Mouse (Mus musculus) testis, adult 2 months (tissue): ENCODE measurements at regions not wholly inside any gene's neighbourhood (a gene's known extent, or its start where the extent isn't known, plus 50 kb on each side); places are given as distances from the start of the nearest gene placed in this dataset.

Experiments
- CTCF ChIP-seq: fragments of 200-500 bp; IDR thresholded peaks from 2 replicates; pipeline ENCODE4 v1.5.1; 2012; ENCODE audit warnings: low read depth, mild to moderate bottlenecking, inconsistent platforms, low read length, moderate library complexity; ENCODE audit not compliant: control insufficient read depth, insufficient read depth, insufficient replicate concordance
- POLR2A ChIP-seq: fragments of 200-500 bp; IDR thresholded peaks from 2 replicates; pipeline ENCODE4 v1.6.1; 2012; ENCODE audit warnings: low read depth, mild to moderate bottlenecking, inconsistent platforms, low read length, moderate library complexity; ENCODE audit not compliant: control insufficient read depth

DNA sequence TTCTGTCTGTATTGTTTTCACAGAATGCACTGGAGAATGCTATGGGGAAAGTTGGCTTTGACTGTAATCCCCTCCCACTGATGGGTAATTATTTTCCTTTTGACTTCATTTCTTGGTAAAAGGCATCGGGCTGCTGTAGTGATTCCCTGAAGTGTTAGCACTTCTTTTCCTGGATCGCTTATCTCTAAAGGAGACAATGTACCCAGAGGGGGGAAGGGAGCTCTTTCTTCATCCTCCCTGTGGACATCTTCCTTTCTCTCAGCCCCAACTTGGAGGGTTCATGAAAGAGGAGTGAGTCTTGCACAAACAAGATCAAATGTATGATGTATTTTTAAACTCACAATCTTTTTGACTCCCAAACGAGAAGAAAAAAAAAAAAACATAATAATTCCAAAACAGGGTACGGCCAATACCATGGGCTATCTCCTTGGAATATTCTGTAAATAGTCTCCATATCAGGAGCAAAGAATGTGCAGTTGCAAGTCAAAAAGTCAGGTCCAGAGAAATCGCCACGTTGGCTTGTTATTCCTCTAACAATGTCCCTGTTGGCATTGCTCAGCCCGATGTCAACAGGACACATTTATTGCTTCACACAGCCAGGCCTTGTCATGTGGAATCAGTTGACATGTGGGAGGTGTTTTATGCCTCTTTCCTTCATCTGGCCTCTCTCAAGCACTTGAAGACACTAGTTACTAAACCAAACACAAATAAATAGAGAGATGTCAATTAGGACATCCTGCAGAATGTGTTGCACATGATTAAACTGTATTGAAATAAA lies 134.1 kb downstream of the Rdh14 start:
- no peak for TF ChIP-seq POLR2A
- TF ChIP-seq CTCF, result no peak
